Mouse (Mus musculus): Measurements from ENCODE around the gene Tbl1xr1.
A peak's percentile ranks its signal among the peaks of the same experiment; 100 is the strongest.

Tbl1xr1 gene

DNA sequence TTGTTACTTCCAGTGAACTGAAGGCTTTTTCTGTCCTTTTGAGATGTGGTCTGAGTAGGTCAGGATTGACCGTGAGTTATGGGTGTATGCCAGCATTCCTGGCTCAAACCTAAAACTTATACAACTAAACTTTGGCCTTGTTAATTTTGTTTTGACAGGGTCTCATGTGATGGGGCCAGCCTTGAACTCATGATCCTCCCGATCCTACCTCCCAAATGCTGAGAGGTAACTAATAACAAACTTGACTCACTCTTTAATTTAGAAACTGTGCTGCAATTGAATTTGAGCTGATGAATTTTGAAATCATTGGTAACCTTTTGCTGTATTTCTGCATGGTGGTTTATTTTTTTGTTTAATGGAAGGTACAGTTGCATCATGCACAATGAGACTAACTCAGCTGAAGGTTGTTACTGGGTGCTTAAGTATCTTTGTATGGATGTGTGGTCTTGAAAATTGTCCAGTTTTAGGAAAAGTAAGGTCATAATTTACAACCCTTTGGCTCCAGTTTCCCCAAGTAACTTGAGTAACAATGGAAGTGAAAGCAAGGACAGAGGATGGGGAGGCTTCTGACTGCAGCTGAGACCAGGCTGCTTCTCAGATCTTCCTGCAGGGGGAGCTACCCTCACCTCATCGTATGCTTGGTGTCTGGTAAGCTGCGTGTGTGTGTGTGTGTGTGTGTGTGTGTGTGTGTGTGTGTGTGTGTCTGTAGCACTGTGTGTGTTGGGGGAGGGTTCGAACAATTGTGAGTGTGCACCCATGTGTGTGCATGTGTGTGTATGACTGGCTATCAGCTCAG lies 66.6 kb downstream of the Tbl1xr1 start:
- DNase-seq (ENCODE audit: low read depth), result peak; percentile 81

GRCm38 (mm10) chr3:22144255-22144654 lies 67.8 kb downstream of the Tbl1xr1 start:
- DNase-seq (ENCODE audit: low read depth), result peak; percentile 70

DNA sequence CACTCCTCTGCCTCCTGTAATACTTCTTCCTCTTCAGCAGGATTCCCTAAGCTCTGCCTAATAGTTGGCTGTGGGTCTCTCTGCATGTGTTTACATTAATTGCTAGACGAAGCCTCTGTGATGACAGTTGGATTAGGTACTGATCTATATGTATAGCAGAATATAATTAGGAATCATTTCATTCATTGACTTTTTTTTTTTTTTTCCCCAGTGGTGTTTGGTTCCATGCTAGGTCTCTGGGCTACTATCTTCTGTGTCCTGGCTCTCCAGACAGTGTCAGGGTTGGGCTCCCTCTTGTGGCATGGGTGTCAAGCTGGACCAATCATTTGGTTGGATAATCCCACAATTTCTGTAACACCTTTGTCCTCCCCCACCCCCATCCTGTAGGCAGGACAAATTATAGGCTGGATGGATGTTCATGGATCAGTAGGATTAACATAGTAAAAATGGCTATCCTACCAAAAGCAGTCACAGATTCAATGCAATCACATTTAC lies 71.0 kb downstream of the Tbl1xr1 start:
- peak; percentile 32 for DNase-seq (ENCODE audit: low read depth)

DNA sequence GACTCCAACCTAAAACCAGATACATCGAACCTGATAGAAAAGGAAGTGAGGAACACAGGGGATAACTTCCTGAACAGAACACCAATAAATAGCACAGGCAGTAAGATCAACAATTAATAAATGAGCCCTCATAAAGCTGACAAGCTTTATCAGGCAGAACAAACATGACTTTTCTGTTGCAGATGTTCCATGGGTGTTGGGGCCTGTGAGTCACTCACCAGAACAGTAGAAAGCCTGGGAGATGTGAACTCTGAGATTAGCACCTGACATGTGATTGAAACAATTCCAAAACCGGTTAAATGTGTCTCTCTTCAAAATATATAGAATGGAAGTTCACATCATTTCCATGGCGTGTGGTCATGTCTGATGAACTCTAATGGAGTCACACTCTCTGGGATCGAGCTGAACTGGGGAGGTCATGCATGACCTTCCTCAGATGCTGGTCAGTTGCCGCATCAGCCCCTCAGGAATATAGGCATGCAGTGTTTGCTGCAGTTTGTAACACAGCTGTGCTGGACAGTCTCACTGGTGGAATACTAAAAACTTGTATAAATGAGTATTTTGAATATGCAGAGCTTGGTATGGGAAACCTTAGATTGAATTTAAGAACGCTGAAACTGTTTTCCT lies 72.0 kb downstream of the Tbl1xr1 start:
- DNase-seq (ENCODE audit: low read depth), result peak; percentile 56

- DNase-seq (ENCODE audit: low read depth), result no peak
Observed at GRCm38 (mm10) chr3:22150872-22151530, 74.5 kb downstream of the Tbl1xr1 start.

DNA sequence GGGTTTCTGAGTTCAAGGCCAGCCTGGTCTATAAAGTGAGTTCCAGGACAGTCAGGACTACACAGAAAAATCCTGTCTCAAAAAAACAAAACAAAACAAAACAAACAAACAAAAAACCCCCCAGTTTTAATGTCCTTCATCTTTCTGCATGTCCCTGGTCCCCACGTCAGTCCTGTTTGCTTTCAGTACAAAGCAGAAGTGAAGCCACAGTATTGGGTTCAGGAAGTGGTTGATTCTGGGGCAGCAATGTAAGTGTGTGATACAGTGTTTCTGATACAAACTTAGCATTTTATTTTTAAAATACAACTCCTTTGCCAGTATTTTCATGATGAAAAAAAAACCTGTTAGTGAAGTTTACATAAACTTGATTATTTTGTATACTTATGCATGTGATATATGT lies 76.3 kb downstream of the Tbl1xr1 start:
- DNase-seq (ENCODE audit: low read depth), result peak; percentile 82

DNA sequence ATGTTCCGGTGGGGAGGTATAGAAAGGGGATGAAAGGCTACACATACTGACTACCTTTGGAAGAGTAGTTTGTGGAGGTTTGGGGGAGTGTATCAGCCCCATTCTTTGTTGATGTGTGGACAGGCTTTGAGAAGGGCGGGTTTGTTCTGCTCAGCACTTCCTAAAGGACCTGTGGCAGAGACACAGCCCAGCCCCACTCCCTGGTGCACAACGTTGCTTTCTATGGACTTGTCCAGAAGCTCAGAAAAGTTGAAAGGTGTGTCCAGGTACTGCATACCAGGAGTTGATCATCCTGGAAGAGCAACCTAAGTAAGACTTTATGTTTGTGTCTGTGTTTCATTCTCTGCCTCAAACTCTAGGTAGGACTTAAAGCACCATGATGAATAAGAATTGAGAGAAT lies 78.1 kb downstream of the Tbl1xr1 start:
- DNase-seq (ENCODE audit: low read depth), result no peak

DNA sequence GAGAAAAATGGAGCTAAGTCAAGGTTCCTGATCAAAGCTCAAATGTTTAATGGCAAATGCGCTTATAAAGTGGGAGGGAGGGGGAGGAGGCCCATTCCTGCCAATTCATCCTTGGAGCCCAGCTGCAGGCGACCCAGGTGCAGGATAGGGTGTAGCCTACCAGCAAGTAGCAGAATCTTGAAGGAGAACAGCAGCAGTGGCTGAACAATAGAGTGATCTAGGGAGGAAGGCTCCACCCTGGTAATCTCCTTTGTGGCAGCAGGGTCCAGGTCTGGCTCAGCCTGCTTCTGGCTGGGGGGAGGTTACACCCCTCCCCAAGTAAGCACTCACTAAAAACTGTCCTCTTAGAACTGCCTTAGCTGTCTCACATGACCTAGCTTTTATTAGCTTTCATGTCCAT lies 79.9 kb downstream of the Tbl1xr1 start:
- no peak for DNase-seq (ENCODE audit: low read depth)

DNA sequence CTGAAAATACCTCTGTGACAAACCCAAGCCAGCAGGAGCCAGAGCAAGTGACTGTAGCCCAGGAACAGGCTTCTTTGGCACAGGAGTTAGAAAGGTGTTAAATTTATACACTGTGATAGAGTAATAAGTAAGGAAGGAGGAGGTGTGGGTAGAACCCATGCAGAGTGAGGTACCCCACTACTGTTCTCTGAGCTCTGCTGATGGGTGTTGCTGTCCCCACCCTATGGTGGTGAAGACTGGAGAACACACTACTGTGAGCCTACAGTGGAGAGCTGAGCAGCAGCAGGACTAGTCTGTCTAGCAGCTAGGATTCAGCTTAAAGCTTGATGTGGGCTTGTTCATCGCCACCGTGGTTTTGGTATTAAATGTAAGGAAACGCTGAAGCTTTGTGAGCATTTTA lies 86.5 kb downstream of the Tbl1xr1 start:
- DNase-seq (ENCODE audit: low read depth), result no peak

DNA sequence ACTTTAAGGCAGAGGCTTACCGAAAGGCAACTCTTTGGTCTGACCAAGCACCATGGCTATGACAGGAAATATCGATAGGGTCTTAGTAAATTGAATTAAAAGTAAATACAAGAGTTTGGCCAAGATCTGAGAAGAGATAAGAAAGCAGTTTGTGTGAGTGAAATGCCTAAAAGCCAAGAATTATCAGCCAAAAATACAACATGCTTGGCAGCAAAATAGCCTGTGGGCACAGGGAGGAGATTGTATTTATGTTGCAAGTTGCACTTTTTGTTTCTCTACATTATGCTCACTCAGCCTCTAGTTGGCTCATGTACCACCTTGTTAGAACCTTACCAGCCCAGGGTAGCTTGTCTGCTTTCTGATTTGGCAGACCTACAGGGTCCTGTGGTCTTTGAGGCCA lies 91.4 kb downstream of the Tbl1xr1 start:
- no peak for DNase-seq (ENCODE audit: low read depth)

GRCm38 (mm10) chr3:22168432-22168831 lies 92.0 kb downstream of the Tbl1xr1 start:
- DNase-seq (ENCODE audit: low read depth), result no peak

DNA sequence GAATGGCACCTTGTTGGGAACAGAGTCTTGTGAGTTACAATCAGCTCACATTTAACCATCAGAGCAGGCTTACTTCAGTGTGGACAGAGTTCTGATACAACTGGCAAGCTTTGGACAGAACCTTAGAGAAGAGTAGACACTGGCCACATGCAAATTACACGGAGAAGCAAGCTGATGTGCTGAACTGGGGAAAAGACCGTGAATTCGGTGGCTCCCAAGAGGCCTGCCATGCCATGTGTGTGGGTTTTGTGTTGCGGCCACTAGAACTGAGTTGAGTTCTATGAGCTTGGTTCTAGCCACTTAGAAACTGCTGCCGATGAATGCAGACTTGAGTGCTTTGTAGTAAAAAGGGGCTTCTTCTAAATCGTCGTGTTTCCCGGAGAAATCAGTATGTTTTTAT lies 95.1 kb downstream of the Tbl1xr1 start:
- no peak for DNase-seq (ENCODE audit: low read depth)

DNA sequence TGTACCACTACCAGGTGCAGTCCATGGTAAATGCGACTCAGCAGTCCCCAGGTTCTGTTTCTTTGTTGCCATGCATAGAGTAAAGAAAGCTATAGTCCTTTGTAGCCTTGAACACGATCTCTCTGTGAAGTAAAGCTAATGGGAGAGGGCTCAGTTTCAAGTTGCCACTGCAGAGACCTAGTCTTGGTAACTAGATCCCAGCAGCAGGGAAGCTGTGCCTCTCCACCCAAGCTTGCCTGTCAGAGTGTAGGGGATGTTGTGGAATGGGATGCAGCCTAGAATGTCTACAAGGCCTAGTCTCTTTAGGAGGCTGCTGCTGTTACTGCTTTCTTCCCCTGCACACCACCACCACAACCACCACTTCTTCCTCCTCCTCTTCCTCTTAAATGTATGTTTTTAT lies 96.0 kb downstream of the Tbl1xr1 start:
- no peak for DNase-seq (ENCODE audit: low read depth)

- DNase-seq (ENCODE audit: low read depth), result no peak
Observed at GRCm38 (mm10) chr3:22173171-22173570, 96.7 kb downstream of the Tbl1xr1 start.

DNA sequence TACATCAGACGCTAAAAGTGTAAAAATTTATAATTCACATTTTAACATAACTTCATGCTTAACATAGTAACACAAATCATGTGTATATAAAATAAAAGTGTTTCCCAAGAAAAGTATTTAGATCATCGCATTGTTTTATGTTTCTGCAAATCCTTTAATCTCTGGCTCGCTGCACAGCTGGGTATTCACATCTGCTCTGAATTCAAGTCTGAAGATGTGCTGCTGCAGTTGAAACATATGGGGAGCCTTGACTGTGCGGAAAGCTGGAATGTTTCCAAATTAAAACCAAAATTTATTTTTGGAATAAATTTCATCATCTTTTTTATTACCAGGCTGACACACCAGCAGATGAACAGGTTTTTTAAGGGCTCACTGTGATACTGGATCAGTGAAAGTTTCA lies 97.8 kb downstream of the Tbl1xr1 start:
- peak; percentile 36 for DNase-seq (ENCODE audit: low read depth)

- peak; percentile 26 for DNase-seq (ENCODE audit: low read depth)
Observed at GRCm38 (mm10) chr3:22180076-22180475, 103.6 kb downstream of the Tbl1xr1 start.

- no peak for DNase-seq (ENCODE audit: low read depth)
Observed at GRCm38 (mm10) chr3:22181026-22181425, 104.6 kb downstream of the Tbl1xr1 start.

- DNase-seq (ENCODE audit: low read depth), result no peak
Observed at GRCm38 (mm10) chr3:22185265-22185664, 108.8 kb downstream of the Tbl1xr1 start.

- peak; percentile 78 for DNase-seq (ENCODE audit: low read depth)
Observed at GRCm38 (mm10) chr3:22190498-22190897, 114.0 kb downstream of the Tbl1xr1 start.

GRCm38 (mm10) chr3:22192931-22193330 lies 116.5 kb downstream of the Tbl1xr1 start:
- no peak for DNase-seq (ENCODE audit: low read depth)

- no peak for DNase-seq (ENCODE audit: low read depth)
Observed at GRCm38 (mm10) chr3:22194185-22194856, 117.9 kb downstream of the Tbl1xr1 start.

GRCm38 (mm10) chr3:22198802-22199201 lies 122.3 kb downstream of the Tbl1xr1 start:
- no peak for DNase-seq (ENCODE audit: low read depth)
